Mouse (Mus musculus) thymus, adult 2 months (tissue): Measurements from ENCODE around the gene Vwa3a. TPM values are rescaled to one million over a fixed set of nuclear protein-coding genes. Genes with fewer than 3 reads are reported as not detected.

Experiments used
- DNase-seq: peaks from one replicate; pipeline ENCODE4 v3.0.0; 2021
- H3K27ac ChIP-seq: fragments of 200-500 bp; 2 replicates; pipeline ENCODE4 v1.5.1; 2012; ENCODE audit warnings: low read length, control low read depth; ENCODE audit not compliant: control insufficient read depth, insufficient read depth
- H3K27me3 ChIP-seq: fragments of 200-500 bp; 2 replicates; pipeline ENCODE4 v1.6.1; 2012; ENCODE audit warnings: mild to moderate bottlenecking, low read length, moderate library complexity, mixed read lengths; ENCODE audit not compliant: control insufficient read depth, insufficient read depth
- H3K36me3 ChIP-seq: fragments of 200-500 bp; 2 replicates; pipeline ENCODE4 v1.6.1; 2012; ENCODE audit warnings: mild to moderate bottlenecking, low read length, moderate library complexity; ENCODE audit not compliant: control insufficient read depth, insufficient read depth
- H3K4me1 ChIP-seq: fragments of 200-500 bp; replicated peaks from 2 replicates; pipeline ENCODE4 v1.6.1; 2012; ENCODE audit warnings: low read length; ENCODE audit not compliant: control insufficient read depth, insufficient read depth
- H3K4me3 ChIP-seq: fragments of 200-500 bp; 2 replicates; pipeline ENCODE4 v1.5.1; 2012; ENCODE audit warnings: mild to moderate bottlenecking, low read length, control low read depth, moderate library complexity; ENCODE audit not compliant: control insufficient read depth, insufficient read depth
- CTCF ChIP-seq: fragments of 200-500 bp; IDR thresholded peaks from 2 replicates; pipeline ENCODE4 v1.5.1; 2012; ENCODE audit warnings: mild to moderate bottlenecking, control low read depth, low read length, moderate library complexity, borderline replicate concordance; ENCODE audit not compliant: control insufficient read depth, poor library complexity, insufficient read depth; ENCODE audit errors: extremely low read depth
- POLR2A ChIP-seq: fragments of 200-500 bp; IDR thresholded peaks from 2 replicates; pipeline ENCODE4 v1.6.1; 2012; ENCODE audit warnings: mild to moderate bottlenecking, low read length, control low read depth, moderate library complexity; ENCODE audit not compliant: control insufficient read depth, poor library complexity, insufficient read depth; ENCODE audit errors: extremely low read depth
- WGBS: fragments of 180-500 bp; shearing (Covaris S2); methylation state at CpG from one replicate; pipeline ENCODE4 v1.1.7; 2018; 5-methylcytosine and 5-hydroxymethylcytosine counted together
- polyA plus RNA-seq: library from polyadenylated mRNA; depleted of rRNA; stranded (reverse); fragments of >200 nt; gene quantifications from 2 replicates; pipeline ENCODE4 v1.2.3, GENCODE M21; 2012

Gene Vwa3a
- polyA plus RNA-seq, 1 experiment = 0.70 TPM

DNA sequence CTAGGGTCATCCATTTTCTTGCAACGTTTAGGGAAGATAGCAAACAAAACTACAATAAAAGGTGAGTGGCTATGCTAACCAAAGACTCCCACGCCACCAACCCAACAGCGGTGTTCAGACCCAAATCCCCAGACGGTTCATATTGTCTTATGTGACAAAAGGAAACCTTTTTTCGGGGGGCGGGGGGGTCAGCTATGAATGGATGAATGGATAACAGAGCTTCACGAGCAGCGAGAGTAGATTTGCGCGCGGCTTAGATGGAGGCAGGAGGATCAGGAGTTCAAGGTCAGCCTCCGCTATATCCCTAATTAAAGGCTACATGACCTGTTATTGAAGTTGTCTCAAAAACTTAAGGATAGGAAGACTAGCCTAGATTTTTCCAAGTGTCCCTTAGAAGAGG lies 97.2 kb downstream of the Vwa3a start:
- WGBS = 15% methylated on average over 12 of the region's 12 CpGs
- Histone ChIP-seq H3K27me3 (no peaks in the 10 kb centered on the region), H3K27ac (no peak overlapping the region), H3K36me3 (no peaks in the 10 kb centered on the region), H3K4me1 (peaks cover 6% of the 10 kb centered on the region), H3K4me3 (no peak overlapping the region; the same call in 1 of the 2 replicates)
- no peak for DNase-seq
- TF ChIP-seq POLR2A = no peak
- TF ChIP-seq CTCF = no peak

DNA sequence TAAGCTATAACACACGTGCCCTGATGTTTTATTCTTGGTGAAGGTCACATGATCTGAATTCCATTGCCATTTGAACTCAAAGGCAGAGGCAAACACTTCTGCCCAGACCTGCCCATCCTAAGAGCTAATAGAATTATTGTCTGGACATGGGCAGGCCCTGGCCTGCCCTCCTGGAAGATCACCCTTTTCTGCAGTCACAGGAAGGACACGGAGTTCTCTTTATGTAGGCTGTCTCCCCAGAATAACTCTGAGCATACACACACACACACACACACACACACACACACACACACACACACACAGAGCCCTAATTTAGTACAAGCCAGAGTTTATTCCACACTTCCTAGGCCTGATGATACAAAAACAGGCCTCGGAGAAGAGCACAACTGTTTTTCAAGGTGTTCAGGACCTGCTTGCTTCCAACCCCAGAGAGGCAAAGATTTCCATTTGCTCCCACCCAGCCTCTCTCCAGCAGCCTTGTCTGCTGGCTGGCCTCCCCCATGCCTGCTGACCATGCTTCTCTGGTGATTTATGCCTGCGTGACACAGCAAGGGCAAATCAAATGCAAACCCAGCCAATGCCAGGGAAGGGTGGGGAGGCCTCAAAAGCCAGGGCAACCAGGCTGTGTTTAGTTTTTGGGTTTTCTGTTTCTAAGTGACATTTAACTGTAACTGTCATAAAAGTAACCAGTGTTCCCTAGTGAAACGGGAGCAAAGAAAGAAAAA lies 99.5 kb downstream of the Vwa3a start:
- no peak for TF ChIP-seq CTCF
- TF ChIP-seq POLR2A = no peak
- 74% methylated on average over 5 of the region's 5 CpGs for WGBS
- no peak for DNase-seq
- Histone ChIP-seq H3K36me3 (no peaks in the 10 kb centered on the region), H3K4me3 (no peak overlapping the region), H3K27ac (no peak overlapping the region), H3K27me3 (no peaks in the 10 kb centered on the region), H3K4me1 (peaks cover 5% of the 10 kb centered on the region)

DNA sequence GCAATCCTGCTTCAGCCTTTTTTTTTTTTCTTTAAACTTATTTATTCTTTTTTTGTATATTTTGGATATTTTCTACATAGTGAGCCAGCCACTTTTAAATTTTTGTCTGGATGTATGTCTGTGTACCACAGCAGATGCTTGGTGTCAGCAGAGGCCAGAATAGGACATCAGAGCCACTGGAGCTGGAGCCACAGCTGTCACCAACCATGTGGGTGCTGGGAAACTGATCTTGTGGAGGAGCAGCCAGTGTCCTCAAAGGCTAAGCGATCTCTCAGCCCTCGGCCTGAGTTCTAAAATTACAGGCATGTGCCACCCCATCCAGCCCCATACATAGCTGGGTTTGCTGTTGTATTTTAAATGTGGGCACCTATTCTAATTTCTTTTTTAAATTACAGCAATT lies 100.7 kb downstream of the Vwa3a start:
- peaks cover 15% of the 10 kb centered on the region for H3K4me1 ChIP-seq
- no peak for TF ChIP-seq CTCF
- TF ChIP-seq POLR2A = no peak
- WGBS = 95% methylated on average over 2 of the region's 2 CpGs

DNA sequence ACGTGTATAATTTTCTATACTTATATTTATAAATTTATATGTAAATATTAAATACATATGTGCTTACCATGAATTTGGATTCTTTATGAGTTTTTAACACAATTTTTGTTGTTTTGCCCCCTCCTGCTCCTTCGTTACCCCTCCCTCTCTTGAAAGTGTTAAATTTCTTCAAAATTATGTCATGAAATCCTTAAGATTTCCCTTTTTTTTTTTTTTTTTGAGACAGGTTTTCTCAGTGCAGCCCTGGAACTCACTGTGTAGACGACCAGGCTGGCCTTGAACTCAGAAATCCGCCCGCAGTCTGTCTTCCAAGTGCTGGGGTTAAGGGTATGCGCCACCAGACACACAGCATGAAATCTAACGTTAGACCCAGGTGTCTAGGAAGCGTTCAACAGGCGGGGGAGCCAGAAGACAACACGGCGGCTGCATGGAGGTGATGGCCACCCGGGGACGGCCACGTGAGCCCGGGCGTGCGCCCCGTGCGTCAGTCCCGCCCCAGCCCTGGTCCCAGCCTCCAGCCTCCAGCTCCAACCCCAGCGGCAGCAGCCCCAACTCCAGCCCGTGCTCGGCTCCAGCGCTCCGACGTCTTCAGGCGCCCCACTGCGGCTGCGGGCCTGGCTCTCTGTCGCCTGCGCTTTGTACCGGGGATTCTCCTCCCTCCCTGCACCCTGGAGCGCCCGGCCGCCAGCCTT lies 103.4 kb downstream of the Vwa3a start, which contains the start of gene Eef2k:
Gene Eef2k (plus strand): TSS at position 487 of the 692 bp plus-strand sequence.
- TF ChIP-seq POLR2A = 0 out of 2 replicates have a peak, but pooled peaks have one; percentile 14
- TF ChIP-seq CTCF = no peak

More for the DNA sequence above, 100.7 kb downstream of the Vwa3a start:
- Histone ChIP-seq H3K27me3 (no peaks in the 10 kb centered on the region), H3K27ac (no peak overlapping the region), H3K4me3 (no peak overlapping the region), H3K36me3 (no peaks in the 10 kb centered on the region)
- DNase-seq = no peak

DNA sequence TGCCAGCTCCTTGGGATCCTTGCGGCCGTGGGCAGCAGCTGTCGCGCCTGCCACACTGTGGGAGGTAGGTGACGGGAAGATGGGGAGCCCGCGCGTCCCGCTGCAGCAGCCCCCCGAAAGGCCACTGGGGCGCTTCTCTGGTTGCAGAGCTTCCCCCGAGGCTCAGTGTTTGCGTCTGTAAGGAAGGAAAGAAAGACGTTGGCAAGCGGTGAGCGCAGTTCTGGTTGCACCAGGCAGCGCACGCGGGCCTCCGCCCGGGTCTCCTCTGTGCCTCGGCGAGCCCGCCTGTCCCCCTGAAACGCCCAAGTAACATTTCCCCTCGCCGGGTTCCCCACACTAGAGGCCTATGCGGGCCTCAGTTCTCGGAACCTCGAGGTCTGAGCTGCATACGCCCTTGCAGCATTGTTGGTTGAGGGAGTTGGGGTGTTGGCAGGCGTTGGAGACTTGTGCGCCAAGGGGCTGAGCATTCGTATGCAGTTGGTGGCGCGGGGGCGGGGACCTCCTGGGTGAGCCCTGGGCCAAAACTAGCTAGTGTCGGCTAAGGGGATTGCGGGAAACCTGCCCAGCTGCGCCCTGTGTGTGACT lies 104.0 kb downstream of the Vwa3a start:
- TF ChIP-seq POLR2A = no peak
- TF ChIP-seq CTCF = no peak
- DNase-seq = peak; percentile 82
- peak overlapping the region; percentile 87 for H3K27ac ChIP-seq
- peak overlapping the region; percentile 82 for H3K4me3 ChIP-seq
- WGBS = under 1% methylated on average over 40 of the region's 40 CpGs
- peaks cover 21% of the 10 kb centered on the region for H3K4me1 ChIP-seq
- no peaks in the 10 kb centered on the region for H3K36me3 ChIP-seq
- H3K27me3 ChIP-seq = no peaks in the 10 kb centered on the region

More for the DNA sequence above, 103.4 kb downstream of the Vwa3a start, which contains the start of gene Eef2k:
- Histone ChIP-seq H3K4me3 (peak within 1 kb of the TSS; percentile 82), H3K4me1 (peaks cover 21% of the 10 kb centered on the region), H3K36me3 (no peaks in the 10 kb centered on the region), H3K27ac (peak within 1 kb of the TSS; percentile 87), H3K27me3 (no peaks in the 10 kb centered on the region)
- DNase-seq = peak; percentile 84
- WGBS = 5% methylated on average over 35 of the region's 35 CpGs

DNA sequence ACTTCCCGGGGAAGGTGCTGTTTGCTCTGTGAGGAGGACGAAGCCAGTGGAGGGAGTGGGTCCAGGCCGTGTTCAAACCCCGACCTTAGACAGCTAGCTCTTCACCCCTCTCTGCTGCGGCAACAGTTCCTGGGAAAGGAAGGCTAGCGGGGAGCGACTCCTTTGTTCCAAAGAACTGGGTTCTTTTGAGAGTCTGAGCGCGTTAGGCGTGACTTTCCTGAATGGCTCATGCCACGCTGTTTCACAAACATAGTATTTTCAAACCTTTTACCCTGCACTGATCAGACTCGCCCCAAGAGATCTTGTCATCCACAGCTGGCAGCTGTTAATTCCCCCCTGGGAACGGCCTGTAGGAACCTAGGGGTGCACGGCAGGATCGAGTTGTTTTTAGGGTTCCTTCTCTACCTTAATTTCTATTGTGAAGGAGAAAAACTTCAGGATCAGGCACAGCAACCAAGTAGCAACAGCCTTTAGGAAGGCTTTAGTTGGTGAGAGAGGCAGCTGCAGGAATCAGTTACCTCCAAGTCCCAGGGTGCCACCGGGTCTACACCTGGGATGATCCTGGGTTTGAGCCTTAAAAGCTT lies 104.8 kb downstream of the Vwa3a start:
- Histone ChIP-seq H3K27me3 (no peaks in the 10 kb centered on the region), H3K36me3 (no peaks in the 10 kb centered on the region), H3K4me3 (peak overlapping the region; percentile 82), H3K4me1 (peaks cover 23% of the 10 kb centered on the region), H3K27ac (peak overlapping the region; percentile 87)
- no peak for DNase-seq
- 4% methylated on average over 16 of the region's 16 CpGs for WGBS
- TF ChIP-seq POLR2A (no peak), CTCF (no peak)
